12 mouse cellular contexts compared by ENCODE assay signal in the genomic region with DNA sequence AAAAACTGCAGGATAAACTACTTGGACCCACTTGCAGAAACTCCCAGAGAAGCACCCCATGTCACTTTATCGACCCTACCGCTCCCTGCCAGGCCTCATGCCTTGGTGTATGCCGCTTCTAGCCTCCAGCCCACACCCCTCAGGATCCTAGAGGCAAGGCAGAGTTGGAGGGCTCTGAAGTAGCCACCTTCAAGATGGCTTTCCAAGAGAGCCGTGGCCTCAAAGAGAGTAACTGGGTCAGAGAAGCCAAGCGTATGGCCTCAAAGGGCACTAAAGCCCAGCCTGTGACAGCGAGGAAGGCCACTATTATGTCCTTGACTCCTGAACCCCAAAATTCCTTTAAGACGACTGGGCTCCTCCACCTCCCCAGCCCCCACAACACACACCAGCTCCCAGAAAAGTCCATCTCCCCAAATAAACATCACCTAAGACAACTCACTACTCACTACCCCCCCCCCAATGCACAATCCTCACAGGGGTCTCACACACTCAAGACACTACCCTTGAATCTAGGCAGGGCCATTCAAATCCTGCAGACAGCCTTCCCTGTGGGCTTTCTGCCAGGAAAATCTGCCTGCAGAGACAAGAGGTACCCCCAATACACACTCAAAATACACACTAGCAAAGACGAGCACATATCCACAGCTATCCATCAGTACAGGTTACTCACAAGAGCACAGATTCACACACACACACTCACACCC. TPM values are rescaled to one million over a fixed set of nuclear protein-coding genes. Genes with fewer than 3 reads are reported as not detected.
DNase-seq lines count a peak whose midpoint lies in the region; ATAC-seq and TF ChIP-seq lines count a peak whose summit lies in the region.
"Had no signal": no experiment of that assay in that cellular context is flagged by ENCODE, and none has a peak within 500 bp of the region (broad histone marks: within the 10 kb centered on the region; RNA-seq: fewer than 3 reads in every experiment).

No protein-coding gene starts in this region.

- no peak overlapping the region for H3K27ac ChIP-seq in heart, embryonic 10.5 days
- peak overlapping the region; percentile 98 for H3K27ac ChIP-seq in forebrain, embryonic 15.5 days (replicated peaks)
- peak overlapping the region; percentile 48; the same call in 1 of the 2 replicates for H3K27ac ChIP-seq in limb, embryonic 15.5 days
- H3K27ac ChIP-seq: liver, embryonic 14.5 days had no signal

- ATAC-seq in forebrain, embryonic 15.5 days (replicated peaks) = no peak
- no peak for ATAC-seq in limb, embryonic 15.5 days (ENCODE audit: insufficient number of reproducible peaks, low FRiP score, low TSS enrichment, low read depth)

- peak overlapping the region; percentile 87 for H3K4me2 ChIP-seq in forebrain, embryonic 15.5 days (replicated peaks)
- peak overlapping the region; percentile 68 for H3K4me2 ChIP-seq in limb, embryonic 15.5 days

- H3K9ac ChIP-seq in forebrain, embryonic 15.5 days (replicated peaks) = peak overlapping the region; percentile 98
- 0 out of 2 replicates have a peak overlapping the region, but pooled peaks have one; percentile 69 for H3K9ac ChIP-seq in limb, embryonic 15.5 days
- H3K9ac ChIP-seq: liver, embryonic 14.5 days had no signal

- peaks cover 49% of the 10 kb centered on the region for H3K4me1 ChIP-seq in heart, embryonic 10.5 days
- H3K4me1 ChIP-seq in E14TG2a.4 (replicated peaks; ENCODE audit: low read depth, low read length) = peaks cover 66% of the 10 kb centered on the region
- peaks cover 70% of the 10 kb centered on the region for H3K4me1 ChIP-seq in forebrain, embryonic 15.5 days
- H3K4me1 ChIP-seq in limb, embryonic 15.5 days = peaks cover 46% of the 10 kb centered on the region

- 60% methylated on average over 8 of the region's 8 CpGs for WGBS in heart, embryonic 10.5 days
- WGBS in forebrain, embryonic 15.5 days = 10% methylated on average over 8 of the region's 8 CpGs
- 46% methylated on average over 8 of the region's 8 CpGs for WGBS in limb, embryonic 15.5 days

- intact Hi-C loops in heart, postnatal 14 days (cut with DNase I) = no loop called here
- intact Hi-C loops in gastrocnemius, postnatal 14 days (cut with DNase I; ENCODE audit: low total_unique reads) = no loop called here

- no peak for TF ChIP-seq CTCF in E14TG2a.4 (conservative IDR thresholded peaks at IDR 0.05; ENCODE audit: low read length)

- H3K27me3 ChIP-seq in heart, embryonic 10.5 days (ENCODE audit: insufficient read depth, poor library complexity, severe bottlenecking) = no peaks in the 10 kb centered on the region
- H3K27me3 ChIP-seq in E14TG2a.4 (ENCODE audit: insufficient read depth, low read length) = peaks cover 24% of the 10 kb centered on the region
- H3K27me3 ChIP-seq in forebrain, embryonic 15.5 days = no peaks in the 10 kb centered on the region
- H3K27me3 ChIP-seq in limb, embryonic 15.5 days = no peaks in the 10 kb centered on the region

- DNase-seq in heart, embryonic 10.5 days (ENCODE audit: low spot score) = no peak
- DNase-seq in heart, postnatal 14 days = no peak
- no peak for DNase-seq in gastrocnemius, postnatal 14 days
- no peak for DNase-seq in frontal cortex, postnatal 25 days (ENCODE audit: low spot score in 2 of 2)
- DNase-seq in adrenal gland, postnatal 4 days (ENCODE audit: low spot score in 2 of 2) = no peak

- peaks cover 14% of the 10 kb centered on the region for H3K36me3 ChIP-seq in heart, embryonic 10.5 days
- no peaks in the 10 kb centered on the region; the same call in 1 of the 2 replicates for H3K36me3 ChIP-seq in E14TG2a.4 (ENCODE audit: insufficient read depth, low read length)
- H3K36me3 ChIP-seq in forebrain, embryonic 15.5 days = no peaks in the 10 kb centered on the region
- no peaks in the 10 kb centered on the region for H3K36me3 ChIP-seq in limb, embryonic 15.5 days

- peak overlapping the region; percentile 92 for H3K4me3 ChIP-seq in heart, embryonic 10.5 days
- 0 out of 2 replicates have a peak overlapping the region, but pooled peaks have one; percentile 17 for H3K4me3 ChIP-seq in E14TG2a.4 (replicated peaks; ENCODE audit: low read length)
- H3K4me3 ChIP-seq in forebrain, embryonic 15.5 days = peak overlapping the region; percentile 97
- peak overlapping the region; percentile 59 for H3K4me3 ChIP-seq in limb, embryonic 15.5 days

- H3K9me3 ChIP-seq in heart, embryonic 10.5 days = no peaks in the 10 kb centered on the region
- H3K9me3 ChIP-seq in E14TG2a.4 (ENCODE audit: low read length) = no peaks in the 10 kb centered on the region
- no peaks in the 10 kb centered on the region for H3K9me3 ChIP-seq in forebrain, embryonic 15.5 days
- no peaks in the 10 kb centered on the region for H3K9me3 ChIP-seq in limb, embryonic 15.5 days

RNA-seq across cellular contexts. Expression of gene Vangl2, which starts 2.9 kb away (rescaled TPM):
- polyA plus RNA-seq in heart, embryonic 10.5 days (2016; fragmentation: Nextera tagmentation; extraction: Ambion mirVana) = 12.8 and 16.0 TPM in 2 replicates
- total RNA-seq in heart, postnatal 14 days (2021) = 1 to 10 TPM; 4.3 to 5.9 TPM
- 48.0 and 51.5 TPM in 2 replicates for polyA plus RNA-seq in forebrain, embryonic 15.5 days (2015; fragmentation: Nextera tagmentation; extraction: Ambion mirVana)
- polyA plus RNA-seq in limb, embryonic 15.5 days (2015; fragmentation: Nextera tagmentation; extraction: Ambion mirVana) = 14.3 and 15.7 TPM in 2 replicates
- total RNA-seq in gastrocnemius, postnatal 14 days (2021) = 1 to 10 TPM; 1.9 to 2.6 TPM
- 10 to 100 TPM; 16.2 to 18.7 TPM for total RNA-seq in adrenal gland, postnatal 4 days (2021)

RNA-seq across cellular contexts. Expression of gene Nhlh1, which starts 32.0 kb away (rescaled TPM):
- 0.09 TPM in 1 of 2 replicates, not detected in the other for polyA plus RNA-seq in heart, embryonic 10.5 days (2016; fragmentation: Nextera tagmentation; extraction: Ambion mirVana)
- not detected for total RNA-seq in heart, postnatal 14 days (2021)
- 3.9 and 4.6 TPM in 2 replicates for polyA plus RNA-seq in forebrain, embryonic 15.5 days (2015; fragmentation: Nextera tagmentation; extraction: Ambion mirVana)
- 0.05 TPM in 1 of 2 replicates, not detected in the other for polyA plus RNA-seq in limb, embryonic 15.5 days (2015; fragmentation: Nextera tagmentation; extraction: Ambion mirVana)
- total RNA-seq in gastrocnemius, postnatal 14 days (2021) = not detected
- total RNA-seq in adrenal gland, postnatal 4 days (2021) = under 1 TPM in 1 of 2 experiments, not detected in 1; 0.31 TPM
- total RNA-seq: common myeloid progenitor, adult 5-6 weeks; hematopoietic stem cell, adult 5-6 weeks had no signal
- polyA plus RNA-seq: liver, embryonic 14.5 days; urinary bladder, adult 2 months had no signal

RNA-seq across cellular contexts. Expression of gene Copa, which starts 57.0 kb away (rescaled TPM):
- polyA plus RNA-seq in heart, embryonic 10.5 days (2016; fragmentation: Nextera tagmentation; extraction: Ambion mirVana) = 188 and 218 TPM in 2 replicates
- 100 to 1,000 TPM; 118 to 124 TPM for total RNA-seq in heart, postnatal 14 days (2021)
- polyA plus RNA-seq in forebrain, embryonic 15.5 days (2015; fragmentation: Nextera tagmentation; extraction: Ambion mirVana) = 207 TPM in 2 replicates
- 271 and 272 TPM in 2 replicates for polyA plus RNA-seq in limb, embryonic 15.5 days (2015; fragmentation: Nextera tagmentation; extraction: Ambion mirVana)
- 10 to 100 TPM; 80.8 to 80.9 TPM for total RNA-seq in gastrocnemius, postnatal 14 days (2021)
- total RNA-seq in adrenal gland, postnatal 4 days (2021) = 100 to 1,000 TPM; 187 to 205 TPM

RNA-seq across cellular contexts. Expression of gene Ncstn, which starts 57.2 kb away (rescaled TPM):
- 107 and 124 TPM in 2 replicates for polyA plus RNA-seq in heart, embryonic 10.5 days (2016; fragmentation: Nextera tagmentation; extraction: Ambion mirVana)
- 10 to 100 TPM; 54.9 to 59.5 TPM for total RNA-seq in heart, postnatal 14 days (2021)
- 104 and 105 TPM in 2 replicates for polyA plus RNA-seq in forebrain, embryonic 15.5 days (2015; fragmentation: Nextera tagmentation; extraction: Ambion mirVana)
- polyA plus RNA-seq in limb, embryonic 15.5 days (2015; fragmentation: Nextera tagmentation; extraction: Ambion mirVana) = 107 and 119 TPM in 2 replicates
- 10 to 100 TPM; 33.6 to 34.5 TPM for total RNA-seq in gastrocnemius, postnatal 14 days (2021)
- total RNA-seq in adrenal gland, postnatal 4 days (2021) = 100 to 1,000 TPM; 148 to 154 TPM

Comparison
In these comparisons a context has a peak if more than half of its experiments do, and no peak if none do; other contexts are left out.
1. H3K4me3 ChIP-seq: peak in every context shown above with its lines; median percentile 97 in forebrain, embryonic 15.5 days; 92 in heart, embryonic 10.5 days; 59 in limb, embryonic 15.5 days; 17 in E14TG2a.4.